Mouse (Mus musculus) megakaryocyte, embryonic 14.5 days (primary cell): ENCODE measurements around the gene Pfkfb2.
"Not testable (repeated sequence)": the region's sequence is repeated elsewhere in the genome, so short reads cannot be mapped to it uniquely, and the experiment has no call there.

Experiments used
- FLI1 ChIP-seq: IDR thresholded peaks from 2 replicates; pipeline ENCODE4 v1.6.1; 2012; ENCODE audit warnings: low read length, inconsistent platforms, mixed read lengths
- GATA1 ChIP-seq: IDR thresholded peaks from 3 replicates; pipeline ENCODE4 v1.6.1; 2012; ENCODE audit warnings: mixed read lengths, low read length, inconsistent platforms, borderline replicate concordance

DNA sequence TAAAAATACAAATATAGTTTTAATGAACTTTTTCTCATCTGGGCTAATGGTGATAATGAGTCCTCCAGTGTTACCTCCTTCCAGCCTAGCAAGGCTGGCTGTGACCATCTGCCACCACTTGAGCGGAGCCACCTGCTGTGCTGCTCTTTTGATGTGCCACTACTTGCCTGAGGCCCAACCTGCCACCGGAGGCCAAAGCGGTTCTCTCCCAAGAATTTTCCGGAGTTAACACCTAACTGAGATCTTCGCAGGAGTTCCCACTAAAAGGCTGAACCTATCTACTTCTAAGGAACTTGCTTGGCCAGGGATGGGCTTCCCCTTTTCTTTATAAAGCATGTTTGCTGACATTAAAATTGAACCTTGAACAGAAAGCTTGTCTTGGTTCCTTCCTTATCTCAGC lies 69.4 kb downstream of the Pfkfb2 start:
- TF ChIP-seq GATA1, FLI1: not testable (repeated sequence)
